Mouse (Mus musculus) heart, adult 9 months (tissue): ENCODE results near the gene Prss40.
"Not testable (repeated sequence)": the region's sequence is repeated elsewhere in the genome, so short reads cannot be mapped to it uniquely, and the experiment has no call there.

Experiments used
- DNase-seq, 2 experiments: peaks; one replicate each; pipeline ENCODE4 v3.0.0; 2022; ENCODE audit warnings: low spot score in 2 of 2

Gene Prss40

DNA sequence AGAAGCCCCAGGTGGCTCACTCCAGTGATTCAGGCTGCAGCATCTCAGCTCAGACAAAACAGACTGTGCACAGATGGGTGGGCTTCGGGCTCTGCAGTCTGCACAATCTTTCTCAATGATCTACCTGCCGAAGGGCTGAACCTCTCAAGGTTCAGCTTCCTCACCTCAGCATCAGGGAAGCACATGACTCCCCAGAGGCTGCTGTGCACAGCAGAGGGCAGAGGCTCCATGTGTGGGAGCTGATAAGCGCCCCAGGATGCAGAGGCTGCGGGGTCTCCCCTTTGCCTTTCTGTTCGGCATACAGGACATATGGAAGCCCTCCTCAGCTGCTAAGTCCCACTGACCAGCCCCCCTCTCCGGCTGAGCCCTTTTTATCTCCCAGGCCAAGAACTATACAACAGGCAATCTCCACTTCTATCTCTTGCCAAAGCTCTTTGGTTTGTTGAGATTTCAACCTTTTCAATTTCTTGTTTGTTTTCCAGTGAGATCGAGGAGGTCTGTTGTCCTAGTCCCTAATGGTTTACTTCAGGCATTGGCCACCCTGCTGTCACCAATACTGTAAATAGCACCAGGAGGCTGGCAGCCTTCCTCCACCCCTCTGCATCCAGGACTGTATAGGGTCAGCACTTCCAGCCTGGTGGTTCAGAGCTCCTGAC lies 25.6 kb downstream of the Prss40 start, which contains the start of gene Cfc1:
TSS of gene Cfc1 (plus strand) at position 606 of the 656 bp plus-strand sequence.
- DNase-seq: not testable (repeated sequence)

DNA sequence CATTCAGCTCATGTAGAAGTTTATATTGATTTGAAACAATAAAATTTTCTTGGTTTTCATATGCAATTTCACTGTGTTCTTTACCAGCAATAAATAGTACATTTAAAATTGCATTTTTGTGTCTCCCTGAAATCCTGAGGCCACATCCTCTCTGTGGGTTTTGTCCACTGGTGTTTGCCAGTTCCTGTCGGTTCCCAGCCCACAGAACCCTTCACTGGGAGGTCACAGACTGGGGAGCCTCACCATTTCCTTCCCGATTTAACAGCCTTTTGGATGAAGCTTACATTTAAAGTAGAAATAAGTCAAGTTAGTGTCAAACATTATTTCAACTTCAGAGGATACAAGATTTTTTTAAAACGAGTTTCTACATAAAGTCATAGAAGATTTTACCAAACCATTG lies 26.2 kb downstream of the Prss40 start:
- DNase-seq: not testable (repeated sequence)

DNA sequence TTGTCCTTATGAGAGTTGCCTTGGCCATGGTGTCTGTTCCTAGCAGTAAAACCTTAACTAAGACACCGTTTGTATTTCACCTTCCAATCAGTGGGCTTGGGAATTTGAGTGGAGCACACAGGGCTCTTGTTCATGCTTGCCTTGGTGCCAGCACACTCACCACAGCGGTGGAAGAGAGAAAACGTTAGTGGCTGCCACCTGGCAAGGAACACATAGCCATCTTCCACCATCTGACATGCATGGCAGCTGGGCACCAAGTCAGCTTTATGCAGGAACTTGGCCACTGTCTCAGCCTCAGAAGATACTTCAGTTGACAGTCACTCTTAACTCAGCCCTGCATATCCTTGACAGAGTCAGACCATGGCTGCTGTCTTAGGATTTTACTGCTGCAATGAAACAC lies 37.1 kb downstream of the Prss40 start:
- DNase-seq: no peak

DNA sequence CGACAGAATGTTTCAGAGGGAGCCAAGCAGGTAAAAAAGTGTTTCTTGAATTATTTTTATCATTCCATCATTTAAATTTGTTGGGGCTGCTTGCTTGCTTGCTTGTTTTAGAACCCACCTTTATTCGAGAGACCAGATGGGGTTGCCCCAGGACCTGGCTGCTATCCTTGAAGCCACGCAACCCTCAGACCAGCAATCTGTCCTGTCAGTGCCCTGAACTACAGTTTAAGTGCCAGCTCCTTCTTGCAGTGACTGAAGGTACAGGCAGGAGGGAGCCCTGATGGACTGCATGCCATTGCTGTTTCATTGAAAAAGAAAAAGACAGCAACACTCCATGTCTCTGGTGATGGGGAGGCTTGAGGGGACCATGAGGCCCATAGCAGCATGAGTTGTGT lies 37.9 kb downstream of the Prss40 start:
- DNase-seq: no peak

- DNase-seq: no peak
Measured at GRCm38 (mm10) chr1:34522205-34522849, 38.4 kb downstream of the Prss40 start.

GRCm38 (mm10) chr1:34518259-34518658 lies 42.5 kb downstream of the Prss40 start:
- DNase-seq: no peak

DNA sequence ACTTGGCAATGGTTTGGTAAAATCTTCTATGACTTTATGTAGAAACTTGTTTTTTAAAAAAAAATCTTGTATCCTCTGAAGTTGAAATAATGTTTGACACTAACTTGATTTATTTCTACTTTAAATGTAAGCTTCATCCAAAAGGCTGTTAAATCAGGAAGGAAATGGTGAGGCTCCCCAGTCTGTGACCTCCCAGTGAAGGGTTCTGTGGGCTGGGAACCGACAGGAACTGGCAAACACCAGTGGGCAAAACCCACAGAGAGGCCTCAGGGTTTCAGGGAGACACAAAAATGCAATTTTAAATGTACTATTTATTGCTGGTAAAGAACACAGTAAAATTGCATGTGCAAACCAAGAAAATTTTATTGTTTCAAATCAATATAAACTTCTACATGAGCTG lies 42.9 kb downstream of the Prss40 start:
- not testable (repeated sequence) for DNase-seq

DNA sequence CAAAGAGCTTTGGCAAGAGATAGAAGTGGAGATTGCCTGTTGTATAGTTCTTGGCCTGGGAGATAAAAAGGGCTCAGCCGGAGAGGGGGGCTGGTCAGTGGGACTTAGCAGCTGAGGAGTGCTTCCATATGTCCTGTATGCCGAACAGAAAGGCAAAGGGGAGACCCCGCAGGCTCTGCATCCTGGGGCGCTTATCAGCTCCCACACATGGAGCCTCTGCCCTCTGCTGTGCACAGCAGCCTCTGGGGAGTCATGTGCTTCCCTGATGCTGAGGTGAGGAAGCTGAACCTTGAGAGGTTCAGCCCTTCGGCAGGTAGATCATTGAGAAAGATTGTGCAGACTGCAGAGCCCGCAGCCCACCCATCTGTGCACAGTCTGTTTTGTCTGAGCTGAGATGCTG lies 43.4 kb downstream of the Prss40 start:
- DNase-seq: not testable (repeated sequence)

GRCm38 (mm10) chr1:34516595-34516994 lies 44.1 kb downstream of the Prss40 start:
- DNase-seq: no peak

- no peak for DNase-seq
Measured at GRCm38 (mm10) chr1:34513068-34513467, 47.7 kb downstream of the Prss40 start.

GRCm38 (mm10) chr1:34511027-34511426 lies 49.7 kb downstream of the Prss40 start:
- peak; percentile 6 to 30 for DNase-seq

DNA sequence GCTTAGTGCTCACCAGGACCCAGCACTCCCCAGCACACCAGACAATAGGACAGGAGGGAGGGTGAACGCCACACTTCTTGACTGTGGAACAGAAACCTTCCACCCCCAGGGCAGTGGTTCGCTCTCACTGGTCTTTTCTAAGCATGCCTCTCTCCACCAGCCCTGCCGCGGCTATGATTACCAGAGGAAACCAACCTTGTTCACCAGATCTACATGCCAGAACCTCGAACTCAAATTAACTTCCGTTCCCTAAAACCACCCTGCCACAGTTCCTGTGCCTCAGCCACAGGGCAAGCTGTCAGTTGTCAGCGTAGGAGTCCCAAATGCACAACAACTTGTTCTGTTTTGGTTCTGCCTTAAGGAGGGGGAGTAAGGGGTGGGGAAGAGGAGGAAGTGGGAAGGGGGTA lies 50.2 kb downstream of the Prss40 start:
- no peak for DNase-seq

- DNase-seq: no peak
Measured at GRCm38 (mm10) chr1:34507986-34508385, 52.8 kb downstream of the Prss40 start.

DNA sequence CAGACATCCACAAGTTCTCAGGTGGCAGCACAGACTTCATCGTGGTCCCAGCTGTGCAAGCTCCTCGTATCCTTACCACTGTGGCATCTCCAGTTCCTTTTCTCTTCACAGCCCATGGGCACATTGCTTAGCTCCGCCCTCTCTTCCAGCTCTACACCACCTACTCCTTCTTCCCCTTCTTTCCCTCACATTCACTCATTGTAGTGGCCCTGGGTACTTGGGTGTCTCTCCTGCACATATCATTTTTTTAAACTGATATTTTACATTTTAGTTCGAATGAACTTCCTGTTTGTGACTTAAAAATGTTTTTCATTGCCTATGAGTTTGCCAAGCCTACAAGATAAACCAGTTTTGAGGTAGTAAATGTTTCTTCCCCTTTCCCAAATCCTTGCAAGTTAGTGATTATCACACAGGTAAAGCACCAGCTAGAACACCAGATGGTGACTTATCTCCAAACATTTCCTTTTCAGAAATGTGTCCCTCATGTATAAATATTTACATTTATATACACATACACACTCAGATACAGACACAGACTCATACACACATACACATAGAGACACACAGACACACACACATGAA lies 54.7 kb downstream of the Prss40 start:
- no peak for DNase-seq

DNA sequence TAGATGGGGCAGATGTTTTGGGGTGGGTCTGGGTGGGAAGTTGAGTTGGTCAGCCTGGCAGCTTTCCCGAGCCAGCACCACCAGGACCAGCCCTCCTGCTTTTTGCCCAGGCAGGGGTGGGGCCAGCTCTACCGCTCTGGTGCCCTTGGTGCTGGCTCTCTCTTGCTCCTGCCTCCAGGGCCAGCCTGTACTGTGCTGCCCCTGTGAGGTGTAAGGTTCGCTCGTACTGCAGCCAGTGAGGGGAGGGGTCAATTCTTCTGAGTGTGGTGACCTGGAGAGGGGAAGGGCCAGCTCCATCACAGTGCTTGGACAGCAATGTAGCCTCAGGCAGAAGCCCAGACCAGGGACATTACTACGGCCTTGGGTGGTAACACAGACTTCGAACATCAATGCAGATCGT lies 55.4 kb downstream of the Prss40 start:
- no peak for DNase-seq

- no peak for DNase-seq
Measured at GRCm38 (mm10) chr1:34502991-34503390, 57.8 kb downstream of the Prss40 start.
